Mouse (Mus musculus) thymus, postnatal 4 days (tissue): ENCODE results near the gene Sema3f.
A peak's percentile ranks its signal among the peaks of the same experiment; 100 is the strongest.

Experiments
- DNase-seq: peaks from one replicate; pipeline ENCODE4 v3.0.0; 2021

The Sema3f gene

GRCm38 (mm10) chr9:107709697-107710483 is at the start of gene Sema3f:
Gene Sema3f, minus strand, starts transcription at chr9:107710475.
- DNase-seq = peak; percentile 91

GRCm38 (mm10) chr9:107759593-107759992 is 49.3 kb upstream of the Sema3f start:
- DNase-seq = no peak

- DNase-seq = no peak
These were observed 40.1 kb upstream of the Sema3f start for GRCm38 (mm10) chr9:107750378-107750777.

- no peak for DNase-seq
These were observed 37.8 kb upstream of the Sema3f start for GRCm38 (mm10) chr9:107748063-107748462.

GRCm38 (mm10) chr9:107747310-107747709 is 37.0 kb upstream of the Sema3f start:
- DNase-seq = no peak

- DNase-seq = peak; percentile 37
These were observed 36.4 kb upstream of the Sema3f start for GRCm38 (mm10) chr9:107746679-107747078.

- no peak for DNase-seq
These were observed 33.8 kb upstream of the Sema3f start for GRCm38 (mm10) chr9:107744061-107744460.

GRCm38 (mm10) chr9:107738841-107739202 is 28.5 kb upstream of the Sema3f start:
- DNase-seq = peak; percentile 62

GRCm38 (mm10) chr9:107738020-107738840 is 28.0 kb upstream of the Sema3f start:
- DNase-seq = peak; percentile 94

GRCm38 (mm10) chr9:107736185-107736485 is 25.9 kb upstream of the Sema3f start:
- peak; percentile 71 for DNase-seq

- peak; percentile 73 for DNase-seq
These were observed 25.3 kb upstream of the Sema3f start for GRCm38 (mm10) chr9:107735356-107736184.

- no peak for DNase-seq
These were observed 24.3 kb upstream of the Sema3f start for GRCm38 (mm10) chr9:107734567-107734971.

GRCm38 (mm10) chr9:107729709-107730108 is 19.4 kb upstream of the Sema3f start:
- no peak for DNase-seq

- DNase-seq = no peak
These were observed 18.8 kb upstream of the Sema3f start for GRCm38 (mm10) chr9:107728919-107729670.

GRCm38 (mm10) chr9:107727041-107727440 is 16.8 kb upstream of the Sema3f start:
- no peak for DNase-seq

GRCm38 (mm10) chr9:107724796-107725195 is 14.5 kb upstream of the Sema3f start:
- no peak for DNase-seq

- no peak for DNase-seq
These were observed 13.7 kb upstream of the Sema3f start for GRCm38 (mm10) chr9:107723794-107724531.

- peak; percentile 48 for DNase-seq
These were observed 13.0 kb upstream of the Sema3f start for GRCm38 (mm10) chr9:107723292-107723691.

GRCm38 (mm10) chr9:107718781-107719540 is 8.7 kb upstream of the Sema3f start:
- no peak for DNase-seq

GRCm38 (mm10) chr9:107716951-107717350 is 6.7 kb upstream of the Sema3f start:
- no peak for DNase-seq

GRCm38 (mm10) chr9:107715632-107716031 is 5.4 kb upstream of the Sema3f start:
- no peak for DNase-seq
